Mouse (Mus musculus) kidney, postnatal 0 days (tissue): ENCODE measurements around the gene Otop2. TPM values are rescaled to one million over a fixed set of nuclear protein-coding genes. Genes with fewer than 3 reads are reported as not detected.
A peak's percentile ranks its signal among the peaks of the same experiment; 100 is the strongest.

Experiments
- ATAC-seq: fragments of 200-750 bp; cut with Nextera tagmentation; replicated peaks from 2 replicates; pipeline ENCODE4 v1.8.0; 2017; ENCODE audit warnings: low read depth, moderate number of reproducible peaks, moderate TSS enrichment, moderate library complexity; ENCODE audit not compliant: low FRiP score
- DNase-seq: peaks from one replicate; pipeline ENCODE4 v3.0.0-alpha.2; 2016; ENCODE audit warnings: low spot score
- H3K27ac ChIP-seq: fragments of 300-500 bp; sonication (generic); 2 replicates; pipeline ENCODE4 v1.5.1; 2014; ENCODE audit warnings: mild to moderate bottlenecking
- H3K27me3 ChIP-seq: fragments of 300-500 bp; sonication (generic); 2 replicates; pipeline ENCODE4 v1.6.1; 2014; ENCODE audit warnings: low read length, mixed read lengths; ENCODE audit not compliant: insufficient read depth
- H3K36me3 ChIP-seq: fragments of 300-500 bp; sonication (generic); 2 replicates; pipeline ENCODE4 v1.6.1; 2014; ENCODE audit warnings: low read length, mixed read lengths; ENCODE audit not compliant: insufficient read depth
- H3K4me1 ChIP-seq: fragments of 300-500 bp; sonication (generic); replicated peaks from 2 replicates; pipeline ENCODE4 v1.6.1; 2014; ENCODE audit warnings: antibody characterized with exemption, low read length, mixed read lengths; ENCODE audit not compliant: insufficient read depth
- H3K4me2 ChIP-seq: fragments of 300-500 bp; sonication (generic); 2 replicates; pipeline ENCODE4 v1.6.1; 2014; ENCODE audit warnings: mild to moderate bottlenecking, low read length, moderate library complexity, mixed read lengths
- H3K4me3 ChIP-seq: fragments of 300-500 bp; sonication (generic); replicated peaks from 2 replicates; pipeline ENCODE4 v1.5.1; 2014; ENCODE audit warnings: low read depth, low read length
- H3K9ac ChIP-seq: fragments of 300-500 bp; sonication (generic); 2 replicates; pipeline ENCODE4 v1.6.1; 2014; ENCODE audit warnings: low read depth, low read length
- H3K9me3 ChIP-seq: fragments of 300-500 bp; sonication (generic); replicated peaks from 2 replicates; pipeline ENCODE4 v1.6.1; 2016; ENCODE audit warnings: low read length, inconsistent platforms, mixed read lengths
- CTCF ChIP-seq: IDR thresholded peaks from 2 replicates; pipeline ENCODE4 v1.5.1; 2016; ENCODE audit warnings: antibody characterized with exemption, low read depth, mild to moderate bottlenecking, moderate library complexity
- WGBS: fragments of 180-500 bp; shearing (Covaris S2); extraction: QIAGEN DNeasy Blood & Tissue Kit; methylation state at CpG from one replicate; pipeline ENCODE4 v1.1.7; 2014; 5-methylcytosine and 5-hydroxymethylcytosine counted together
- polyA plus RNA-seq: library from polyadenylated mRNA; unstranded; fragments of >200 nt; fragmentation: Nextera tagmentation; extraction: Ambion mirVana; gene quantifications from 2 replicates; pipeline ENCODE4 v1.2.1, GENCODE M21; 2015

The Otop2 gene
- polyA plus RNA-seq, result not detected in 2 replicates

DNA sequence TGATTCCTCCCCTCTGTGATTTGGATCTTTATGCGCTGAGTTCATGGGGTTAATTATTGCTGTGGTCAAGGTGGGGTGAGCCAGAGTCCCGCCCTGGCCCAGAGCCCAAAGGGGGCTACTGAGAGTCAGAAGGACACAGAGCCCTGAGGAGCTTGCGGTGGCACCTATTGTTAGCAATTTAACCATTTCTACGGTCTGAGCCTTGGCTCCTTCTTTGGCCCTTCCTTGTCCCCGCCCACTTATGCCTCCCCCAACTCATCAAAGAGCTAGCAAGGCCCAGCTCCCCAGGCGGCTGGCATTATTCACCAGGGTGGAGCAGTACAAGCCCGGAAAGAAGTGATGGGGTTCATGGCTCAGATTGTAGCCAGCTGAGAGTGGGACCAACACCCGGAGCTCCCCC, at the start of gene Otop2:
Otop2 (plus strand) TSS at position 301 of the 400 bp plus-strand sequence.
- TF ChIP-seq CTCF, result no peak
- H3K4me2 ChIP-seq, result no peak within 1 kb of the TSS
- no peaks in the 10 kb centered on the region for H3K36me3 ChIP-seq
- no peaks in the 10 kb centered on the region for H3K9me3 ChIP-seq
- DNase-seq (no peak), ATAC-seq (no peak)
- WGBS, result 21% methylated on average over 8 of the region's 8 CpGs
- H3K4me1 ChIP-seq, result no peaks in the 10 kb centered on the region
- H3K27me3 ChIP-seq, result no peaks in the 10 kb centered on the region
- H3K9ac ChIP-seq, result no peak within 1 kb of the TSS
- no peak within 1 kb of the TSS for H3K27ac ChIP-seq
- H3K4me3 ChIP-seq, result no peak within 1 kb of the TSS

DNA sequence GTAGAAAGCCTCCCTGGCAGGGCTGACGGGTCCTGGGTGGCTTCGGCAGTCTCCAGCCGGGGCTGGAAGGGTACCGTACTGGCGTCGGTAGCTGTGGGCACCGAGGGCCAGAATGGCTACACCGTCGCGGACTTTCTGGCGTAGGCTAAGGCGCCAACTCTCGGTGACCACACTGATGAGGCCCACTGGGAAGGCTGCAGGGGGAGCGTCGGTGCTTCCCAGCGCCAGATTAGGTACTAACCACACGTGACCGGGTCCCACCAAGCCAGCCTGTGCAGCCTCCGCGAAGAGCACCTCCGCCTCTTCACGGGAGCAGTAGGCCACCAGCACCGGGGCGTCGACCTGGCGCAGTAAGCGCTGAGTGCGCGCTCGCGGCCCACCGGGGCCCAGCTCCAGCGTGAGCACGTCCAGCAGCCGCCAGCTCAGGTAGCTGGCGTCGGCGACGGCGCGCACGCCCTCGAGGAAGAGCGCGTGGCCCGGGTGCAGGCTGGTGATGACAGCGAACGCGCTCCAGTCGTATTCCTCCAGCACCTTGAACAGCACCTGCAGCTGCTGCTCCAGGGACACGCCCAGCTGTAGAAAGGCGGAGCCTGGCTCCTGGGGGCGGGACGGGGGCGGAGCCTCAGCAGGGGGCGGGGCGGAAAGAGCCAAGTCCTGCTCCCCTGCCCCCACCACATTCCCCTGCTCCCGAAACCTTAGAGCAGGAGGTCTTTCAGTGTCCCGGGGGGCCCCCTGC, 49.0 kb upstream of the Otop2 start:
- Histone ChIP-seq H3K27ac (no peak overlapping the region), H3K4me3 (no peak overlapping the region), H3K4me1 (no peaks in the 10 kb centered on the region), H3K27me3 (peaks cover 33% of the 10 kb centered on the region), H3K9me3 (no peaks in the 10 kb centered on the region), H3K4me2 (no peak overlapping the region), H3K36me3 (no peaks in the 10 kb centered on the region), H3K9ac (no peak overlapping the region)
- TF ChIP-seq CTCF, result no peak
- 19% methylated on average over 56 of the region's 59 CpGs for WGBS
- ATAC-seq, result peak; percentile 71
- DNase-seq, result no peak

DNA sequence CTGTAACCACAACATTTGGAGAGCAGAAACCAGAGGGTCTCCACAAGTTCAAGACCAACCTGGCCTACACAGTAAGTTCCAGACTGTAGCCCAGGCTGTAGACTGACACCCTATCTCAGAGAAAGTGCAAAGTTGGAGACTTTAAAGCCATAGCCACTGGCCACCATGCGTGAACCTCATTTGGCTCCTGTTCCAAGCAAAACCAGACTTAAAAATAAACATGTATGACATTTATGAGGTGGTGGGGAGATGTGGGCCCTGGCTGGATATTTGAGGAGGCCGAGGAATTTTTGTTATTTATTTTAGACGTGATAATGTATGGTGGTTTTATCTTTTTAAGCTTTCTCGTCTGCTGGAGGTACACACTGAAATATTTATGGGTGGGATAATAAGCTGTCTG, 47.8 kb upstream of the Otop2 start:
- TF ChIP-seq CTCF, result no peak
- Histone ChIP-seq H3K4me2 (no peak overlapping the region), H3K9ac (no peak overlapping the region), H3K4me3 (no peak overlapping the region), H3K27me3 (peaks cover 41% of the 10 kb centered on the region), H3K27ac (no peak overlapping the region), H3K36me3 (no peaks in the 10 kb centered on the region), H3K9me3 (no peaks in the 10 kb centered on the region), H3K4me1 (no peaks in the 10 kb centered on the region)
- DNase-seq (no peak), ATAC-seq (no peak)
- 40% methylated on average over 4 of the region's 4 CpGs for WGBS

DNA sequence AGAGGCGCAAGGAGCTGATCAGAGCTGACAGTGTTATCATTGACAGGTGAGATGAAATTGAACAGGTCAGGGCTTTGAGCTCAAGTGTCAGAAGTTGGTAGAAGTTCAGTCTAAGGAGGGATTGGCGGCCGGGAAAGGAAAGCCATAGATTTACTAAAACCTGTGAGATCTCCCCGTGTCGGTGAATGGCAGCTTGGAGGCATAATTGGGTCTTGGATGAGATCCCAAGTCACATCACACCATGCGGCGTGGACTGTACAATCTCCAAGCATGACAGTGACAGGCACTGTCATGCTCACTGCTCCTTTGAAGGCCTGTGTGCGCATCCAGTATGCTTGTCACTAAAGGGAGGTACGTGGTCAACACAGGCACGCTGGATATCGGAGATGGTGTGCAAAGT, 44.0 kb upstream of the Otop2 start:
- Histone ChIP-seq H3K27ac (no peak overlapping the region), H3K4me2 (no peak overlapping the region), H3K27me3 (peaks cover 62% of the 10 kb centered on the region), H3K4me3 (no peak overlapping the region), H3K9me3 (no peaks in the 10 kb centered on the region), H3K4me1 (peaks cover 14% of the 10 kb centered on the region; the same call in 1 of the 2 replicates), H3K9ac (no peak overlapping the region), H3K36me3 (no peaks in the 10 kb centered on the region)
- WGBS, result 81% methylated on average over 11 of the region's 11 CpGs
- DNase-seq, result no peak
- no peak for ATAC-seq
- TF ChIP-seq CTCF, result no peak

DNA sequence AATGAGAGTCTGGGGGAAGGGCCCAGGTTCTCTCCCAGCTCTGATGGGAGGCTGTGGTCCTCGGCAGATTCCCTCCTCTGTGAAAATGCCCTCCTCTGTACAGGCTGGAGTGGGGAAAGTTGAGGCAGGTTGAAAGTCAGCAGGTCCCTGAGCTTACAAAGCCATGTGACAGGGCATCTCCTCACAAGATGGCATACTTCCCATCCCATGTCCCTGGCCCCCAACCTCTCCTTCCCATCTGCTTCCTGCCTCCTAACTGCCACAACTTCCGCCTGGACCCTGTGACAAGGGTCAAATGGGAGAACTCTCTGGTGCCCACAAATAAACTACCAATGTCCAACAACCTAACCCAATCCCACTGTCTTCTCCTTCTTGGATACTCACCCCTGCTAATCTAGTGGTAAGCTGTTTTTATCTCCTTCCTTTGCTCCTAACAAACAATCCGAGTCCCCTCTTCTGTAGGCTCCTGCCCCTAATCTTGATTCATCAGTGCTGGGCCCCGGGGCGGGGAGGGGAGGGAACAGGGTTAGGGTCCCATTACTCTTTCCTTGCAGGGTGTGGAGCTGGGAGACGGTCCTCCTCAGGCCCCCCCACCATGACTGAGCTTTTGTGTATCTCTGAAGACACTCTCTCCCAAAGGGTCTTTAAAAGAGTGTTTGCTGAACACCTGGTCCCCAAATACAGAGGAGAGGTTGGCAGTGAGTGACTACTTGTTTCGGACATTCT, 42.7 kb upstream of the Otop2 start:
- H3K27me3 ChIP-seq, result peaks cover 58% of the 10 kb centered on the region
- no peak for ATAC-seq
- no peaks in the 10 kb centered on the region for H3K36me3 ChIP-seq
- no peaks in the 10 kb centered on the region for H3K9me3 ChIP-seq
- 68% methylated on average over 7 of the region's 7 CpGs for WGBS
- H3K4me1 ChIP-seq, result peaks cover 14% of the 10 kb centered on the region; the same call in 1 of the 2 replicates
- no peak overlapping the region for H3K4me2 ChIP-seq
- H3K9ac ChIP-seq, result no peak overlapping the region
- no peak for TF ChIP-seq CTCF
- no peak overlapping the region for H3K27ac ChIP-seq
- no peak for DNase-seq
- H3K4me3 ChIP-seq, result no peak overlapping the region

GRCm38 (mm10) chr11:115264862-115265668, 41.9 kb upstream of the Otop2 start:
- Histone ChIP-seq H3K4me2 (peak overlapping the region; percentile 46), H3K27me3 (peaks cover 58% of the 10 kb centered on the region), H3K9me3 (no peaks in the 10 kb centered on the region), H3K27ac (no peak overlapping the region), H3K4me1 (peaks cover 14% of the 10 kb centered on the region; the same call in 1 of the 2 replicates), H3K4me3 (no peak overlapping the region; the same call in 1 of the 2 replicates), H3K9ac (no peak overlapping the region), H3K36me3 (no peaks in the 10 kb centered on the region)
- TF ChIP-seq CTCF, result peak; percentile 68
- ATAC-seq (no peak), DNase-seq (peak; percentile 47)
- 8% methylated on average over 39 of the region's 39 CpGs for WGBS
